Mouse (Mus musculus): Measurements from ENCODE around the gene Patz1. TPM values are rescaled to one million over a fixed set of nuclear protein-coding genes. Genes with fewer than 3 reads are reported as not detected.

The Patz1 gene
- total and polyA plus RNA-seq, 2 experiments from 2014 or later, result 40.4 to 89.6 TPM

- no peak for ATAC-seq
- peak overlapping the region; percentile 100 for H3K27ac ChIP-seq
- peak overlapping the region; percentile 74 for H3K4me3 ChIP-seq (ENCODE audit: low read length)
- peak overlapping the region; percentile 98 for H3K4me2 ChIP-seq (ENCODE audit: low read depth, low read length)
- H3K9ac ChIP-seq (replicated peaks; ENCODE audit: low read length), result peak overlapping the region; percentile 94
- TF ChIP-seq CTCF (IDR thresholded peaks at IDR 0.05; ENCODE audit: low read depth), result no peak
- peak; percentile 27 for DNase-seq (ENCODE audit: low spot score)
- H3K9me3 ChIP-seq (ENCODE audit: low read length), result no peaks in the 10 kb centered on the region
- H3K36me3 ChIP-seq (ENCODE audit: insufficient read depth, low read length), result peaks cover 21% of the 10 kb centered on the region
- no peaks in the 10 kb centered on the region for H3K27me3 ChIP-seq (ENCODE audit: insufficient read depth, low read length)
- under 1% methylated on average over 26 of the region's 26 CpGs for WGBS
- peaks cover 34% of the 10 kb centered on the region for H3K4me1 ChIP-seq (ENCODE audit: insufficient read depth, low read length)
These were observed 2.8 kb downstream of the Patz1 start for GRCm38 (mm10) chr11:3291311-3292061.

- Histone ChIP-seq H3K4me3 (ENCODE audit: low read length) (peak overlapping the region; percentile 74), H3K4me2 (ENCODE audit: low read depth, low read length) (peak overlapping the region; percentile 98), H3K36me3 (ENCODE audit: insufficient read depth, low read length) (peaks cover 24% of the 10 kb centered on the region), H3K4me1 (ENCODE audit: insufficient read depth, low read length) (peaks cover 34% of the 10 kb centered on the region), H3K9ac (replicated peaks; ENCODE audit: low read length) (peak overlapping the region; percentile 94), H3K27ac (peak overlapping the region; percentile 100), H3K9me3 (ENCODE audit: low read length) (no peaks in the 10 kb centered on the region), H3K27me3 (ENCODE audit: insufficient read depth, low read length) (no peaks in the 10 kb centered on the region)
- ATAC-seq (no peak), DNase-seq (ENCODE audit: low spot score) (peak; percentile 71)
- TF ChIP-seq CTCF (IDR thresholded peaks at IDR 0.05; ENCODE audit: low read depth), result no peak
- WGBS, result under 1% methylated on average over 8 of the region's 8 CpGs
These were observed 3.4 kb downstream of the Patz1 start for GRCm38 (mm10) chr11:3292062-3292421.

GRCm38 (mm10) chr11:3292711-3293249 lies 4.1 kb downstream of the Patz1 start:
- H3K4me2 ChIP-seq (ENCODE audit: low read depth, low read length), result peak overlapping the region; percentile 98
- H3K27ac ChIP-seq, result peak overlapping the region; percentile 100
- H3K36me3 ChIP-seq (ENCODE audit: insufficient read depth, low read length), result peaks cover 32% of the 10 kb centered on the region
- H3K9me3 ChIP-seq (ENCODE audit: low read length), result no peaks in the 10 kb centered on the region
- WGBS, result 0% methylated on average over 8 of the region's 8 CpGs
- TF ChIP-seq CTCF (IDR thresholded peaks at IDR 0.05; ENCODE audit: low read depth), result no peak
- DNase-seq (ENCODE audit: low spot score) (peak; percentile 76), ATAC-seq (no peak)
- peak overlapping the region; percentile 74 for H3K4me3 ChIP-seq (ENCODE audit: low read length)
- H3K27me3 ChIP-seq (ENCODE audit: insufficient read depth, low read length), result no peaks in the 10 kb centered on the region
- peaks cover 29% of the 10 kb centered on the region for H3K4me1 ChIP-seq (ENCODE audit: insufficient read depth, low read length)
- peak overlapping the region; percentile 94 for H3K9ac ChIP-seq (replicated peaks; ENCODE audit: low read length)

GRCm38 (mm10) chr11:3293361-3293760 lies 4.7 kb downstream of the Patz1 start:
- Histone ChIP-seq H3K4me2 (ENCODE audit: low read depth, low read length) (peak overlapping the region; percentile 98), H3K9me3 (ENCODE audit: low read length) (no peaks in the 10 kb centered on the region), H3K4me3 (ENCODE audit: low read length) (peak overlapping the region; percentile 74), H3K4me1 (ENCODE audit: insufficient read depth, low read length) (peaks cover 23% of the 10 kb centered on the region), H3K9ac (replicated peaks; ENCODE audit: low read length) (peak overlapping the region; percentile 94), H3K27ac (peak overlapping the region; percentile 100; the same call in 1 of the 2 replicates), H3K27me3 (ENCODE audit: insufficient read depth, low read length) (no peaks in the 10 kb centered on the region), H3K36me3 (ENCODE audit: insufficient read depth, low read length) (peaks cover 35% of the 10 kb centered on the region)
- ATAC-seq, result no peak
- no peak for TF ChIP-seq CTCF (IDR thresholded peaks at IDR 0.05; ENCODE audit: low read depth)
- DNase-seq (ENCODE audit: low spot score), result no peak
- WGBS, result 7% methylated on average over 4 of the region's 4 CpGs

- TF ChIP-seq CTCF (IDR thresholded peaks at IDR 0.05; ENCODE audit: low read depth), result no peak
- ATAC-seq, result no peak
- Histone ChIP-seq H3K36me3 (ENCODE audit: insufficient read depth, low read length) (peaks cover 48% of the 10 kb centered on the region), H3K27ac (no peak overlapping the region), H3K4me2 (ENCODE audit: low read depth, low read length) (0 out of 2 replicates have a peak overlapping the region, but pooled peaks have one; percentile 98), H3K4me3 (ENCODE audit: low read length) (no peak overlapping the region), H3K9ac (replicated peaks; ENCODE audit: low read length) (no peak overlapping the region), H3K27me3 (ENCODE audit: insufficient read depth, low read length) (no peaks in the 10 kb centered on the region), H3K9me3 (ENCODE audit: low read length) (no peaks in the 10 kb centered on the region), H3K4me1 (ENCODE audit: insufficient read depth, low read length) (peaks cover 23% of the 10 kb centered on the region)
- no peak for DNase-seq (ENCODE audit: low spot score)
- 87% methylated on average over 2 of the region's 2 CpGs for WGBS
These were observed 6.0 kb downstream of the Patz1 start for GRCm38 (mm10) chr11:3294641-3295040.

- DNase-seq (ENCODE audit: low spot score) (no peak), ATAC-seq (no peak)
- Histone ChIP-seq H3K27ac (no peak overlapping the region), H3K4me2 (ENCODE audit: low read depth, low read length) (no peak overlapping the region), H3K9me3 (ENCODE audit: low read length) (no peaks in the 10 kb centered on the region), H3K9ac (replicated peaks; ENCODE audit: low read length) (no peak overlapping the region), H3K4me3 (ENCODE audit: low read length) (no peak overlapping the region), H3K27me3 (ENCODE audit: insufficient read depth, low read length) (no peaks in the 10 kb centered on the region), H3K4me1 (ENCODE audit: insufficient read depth, low read length) (peaks cover 23% of the 10 kb centered on the region), H3K36me3 (ENCODE audit: insufficient read depth, low read length) (peaks cover 59% of the 10 kb centered on the region)
- 44% methylated on average over 5 of the region's 5 CpGs for WGBS
- no peak for TF ChIP-seq CTCF (IDR thresholded peaks at IDR 0.05; ENCODE audit: low read depth)
These were observed 7.4 kb downstream of the Patz1 start for GRCm38 (mm10) chr11:3296056-3296455.

Measured in hindbrain, postnatal 0 days (tissue).